ENCODE assay signal across 10 mouse cellular contexts in genomic region chr10:120801127-120801526, GRCm38 (mm10).
DNase-seq lines count a peak whose midpoint lies in the region; ATAC-seq and TF ChIP-seq lines count a peak whose summit lies in the region.
"Had no signal": no experiment of that assay in that cellular context is flagged by ENCODE, and none has a peak within 500 bp of the region (broad histone marks: within the 10 kb centered on the region; RNA-seq: fewer than 3 reads in every experiment).

No protein-coding gene starts in this region.

- no peak overlapping the region for H3K9ac ChIP-seq in hindbrain, embryonic 13.5 days
- H3K9ac ChIP-seq in embryonic facial prominence, embryonic 11.5 days (replicated peaks; ENCODE audit: low read length): no peak overlapping the region
- no peak overlapping the region for H3K9ac ChIP-seq in forebrain, embryonic 15.5 days (replicated peaks)
- no peak overlapping the region for H3K9ac ChIP-seq in liver, embryonic 15.5 days
- H3K9ac ChIP-seq: embryonic facial prominence, embryonic 15.5 days had no signal

- H3K4me3 ChIP-seq in hindbrain, embryonic 13.5 days: no peak overlapping the region
- no peak overlapping the region for H3K4me3 ChIP-seq in hindbrain, embryonic 10.5 days
- H3K4me3 ChIP-seq in embryonic facial prominence, embryonic 11.5 days (ENCODE audit: low read depth, low read length): no peak overlapping the region
- H3K4me3 ChIP-seq in forebrain, embryonic 15.5 days: no peak overlapping the region
- H3K4me3 ChIP-seq in liver, embryonic 15.5 days (replicated peaks): no peak overlapping the region
- H3K4me3 ChIP-seq in thymus, adult 2 months (ENCODE audit: control insufficient read depth, insufficient read depth, low read length): no peak overlapping the region
- H3K4me3 ChIP-seq: embryonic facial prominence, embryonic 15.5 days had no signal

- peaks cover 13% of the 10 kb centered on the region; the same call in 1 of the 2 replicates for H3K4me1 ChIP-seq in hindbrain, embryonic 13.5 days (replicated peaks)
- H3K4me1 ChIP-seq in hindbrain, embryonic 10.5 days (replicated peaks): 0 out of 2 replicates have a peak, but pooled peaks cover 3% of the 10 kb centered on the region
- H3K4me1 ChIP-seq in embryonic facial prominence, embryonic 11.5 days (ENCODE audit: control insufficient read depth, insufficient read depth, low read length): no peaks in the 10 kb centered on the region
- H3K4me1 ChIP-seq in forebrain, embryonic 15.5 days: peaks cover 11% of the 10 kb centered on the region
- H3K4me1 ChIP-seq in liver, embryonic 15.5 days (replicated peaks): no peaks in the 10 kb centered on the region
- H3K4me1 ChIP-seq in thymus, adult 2 months (replicated peaks; ENCODE audit: control insufficient read depth, insufficient read depth, low read length): no peaks in the 10 kb centered on the region

- 0 out of 2 replicates have a peak overlapping the region, but pooled peaks have one; percentile 13 for H3K4me2 ChIP-seq in hindbrain, embryonic 13.5 days
- no peak overlapping the region for H3K4me2 ChIP-seq in embryonic facial prominence, embryonic 11.5 days (ENCODE audit: low read depth, low read length)
- H3K4me2 ChIP-seq in forebrain, embryonic 15.5 days (replicated peaks): peak overlapping the region; percentile 24; the same call in 1 of the 2 replicates
- H3K4me2 ChIP-seq in liver, embryonic 15.5 days: peak overlapping the region; percentile 7; the same call in 1 of the 2 replicates
- H3K4me2 ChIP-seq: embryonic facial prominence, embryonic 15.5 days had no signal

- no peak for TF ChIP-seq POLR2A in thymus, adult 2 months (IDR thresholded peaks at IDR 0.05; ENCODE audit: control insufficient read depth, extremely low read depth, insufficient read depth, low read length, poor library complexity)

- no peaks in the 10 kb centered on the region for H3K27me3 ChIP-seq in hindbrain, embryonic 13.5 days
- H3K27me3 ChIP-seq in hindbrain, embryonic 10.5 days (ENCODE audit: insufficient read depth, poor library complexity, severe bottlenecking): no peaks in the 10 kb centered on the region
- no peaks in the 10 kb centered on the region for H3K27me3 ChIP-seq in embryonic facial prominence, embryonic 11.5 days (ENCODE audit: control insufficient read depth, insufficient read depth, low read length)
- no peaks in the 10 kb centered on the region for H3K27me3 ChIP-seq in forebrain, embryonic 15.5 days
- no peaks in the 10 kb centered on the region for H3K27me3 ChIP-seq in liver, embryonic 15.5 days
- no peaks in the 10 kb centered on the region for H3K27me3 ChIP-seq in thymus, adult 2 months (ENCODE audit: control insufficient read depth, insufficient read depth, low read length)
- H3K27me3 ChIP-seq: embryonic facial prominence, embryonic 15.5 days had no signal

- DNase-seq in hindbrain, embryonic 10.5 days (ENCODE audit: low spot score): no peak
- peak; percentile 48 for DNase-seq in embryonic facial prominence, embryonic 11.5 days (ENCODE audit: low spot score)
- no peak for DNase-seq in frontal cortex, adult 2 months (ENCODE audit: extremely low spot score in 1 of 2, low spot score in 1 of 2)
- DNase-seq in thymus, adult 2 months: no peak
- DNase-seq: gastrocnemius, postnatal 25 days; lung, postnatal 14 days had no signal

- no peaks in the 10 kb centered on the region for H3K9me3 ChIP-seq in hindbrain, embryonic 13.5 days
- H3K9me3 ChIP-seq in hindbrain, embryonic 10.5 days: no peaks in the 10 kb centered on the region
- H3K9me3 ChIP-seq in embryonic facial prominence, embryonic 11.5 days (replicated peaks; ENCODE audit: control insufficient read depth, low read length): no peaks in the 10 kb centered on the region
- no peaks in the 10 kb centered on the region for H3K9me3 ChIP-seq in forebrain, embryonic 15.5 days
- H3K9me3 ChIP-seq in liver, embryonic 15.5 days (replicated peaks): no peaks in the 10 kb centered on the region
- H3K9me3 ChIP-seq: embryonic facial prominence, embryonic 15.5 days had no signal

- no peak for ATAC-seq in hindbrain, embryonic 13.5 days (ENCODE audit: low FRiP score)
- no peak for ATAC-seq in embryonic facial prominence, embryonic 11.5 days (replicated peaks; ENCODE audit: insufficient number of reproducible peaks, low FRiP score, low TSS enrichment, low read depth)
- ATAC-seq in forebrain, embryonic 15.5 days (replicated peaks): no peak
- no peak for ATAC-seq in liver, embryonic 15.5 days (ENCODE audit: insufficient read depth)

- no peak overlapping the region for H3K27ac ChIP-seq in hindbrain, embryonic 13.5 days
- H3K27ac ChIP-seq in hindbrain, embryonic 10.5 days: no peak overlapping the region
- no peak overlapping the region for H3K27ac ChIP-seq in embryonic facial prominence, embryonic 11.5 days (replicated peaks; ENCODE audit: low read depth, low read length)
- H3K27ac ChIP-seq in forebrain, embryonic 15.5 days (replicated peaks): no peak overlapping the region
- no peak overlapping the region for H3K27ac ChIP-seq in liver, embryonic 15.5 days (replicated peaks)
- H3K27ac ChIP-seq in thymus, adult 2 months (ENCODE audit: control insufficient read depth, insufficient read depth, low read length): no peak overlapping the region
- H3K27ac ChIP-seq: embryonic facial prominence, embryonic 15.5 days had no signal

- no peak for TF ChIP-seq CTCF in thymus, adult 2 months (IDR thresholded peaks at IDR 0.05; ENCODE audit: borderline replicate concordance, control insufficient read depth, extremely low read depth, insufficient read depth, low read length, poor library complexity)

- 31% methylated on average over 6 of the region's 6 CpGs for WGBS in hindbrain, embryonic 13.5 days
- WGBS in hindbrain, embryonic 10.5 days: 54% methylated on average over 6 of the region's 6 CpGs
- WGBS in embryonic facial prominence, embryonic 11.5 days: 25% methylated on average over 6 of the region's 6 CpGs
- WGBS in forebrain, embryonic 15.5 days: 31% methylated on average over 6 of the region's 6 CpGs
- 45% methylated on average over 6 of the region's 6 CpGs for WGBS in liver, embryonic 15.5 days (ENCODE audit: insufficient replicate concordance)
- 95% methylated on average over 6 of the region's 6 CpGs for WGBS in thymus, adult 2 months

- H3K36me3 ChIP-seq in hindbrain, embryonic 13.5 days: no peaks in the 10 kb centered on the region
- no peaks in the 10 kb centered on the region for H3K36me3 ChIP-seq in hindbrain, embryonic 10.5 days
- no peaks in the 10 kb centered on the region for H3K36me3 ChIP-seq in embryonic facial prominence, embryonic 11.5 days (replicated peaks; ENCODE audit: control insufficient read depth, insufficient read depth, low read depth, low read length)
- H3K36me3 ChIP-seq in forebrain, embryonic 15.5 days: no peaks in the 10 kb centered on the region
- H3K36me3 ChIP-seq in liver, embryonic 15.5 days (replicated peaks): no peaks in the 10 kb centered on the region
- H3K36me3 ChIP-seq in thymus, adult 2 months (ENCODE audit: control insufficient read depth, insufficient read depth, low read length): no peaks in the 10 kb centered on the region
- H3K36me3 ChIP-seq: embryonic facial prominence, embryonic 15.5 days had no signal
